Comparison of ENCODE assay signal across 25 mouse cellular contexts in genomic region chr3:152668793-152669192, GRCm38 (mm10). TPM values are rescaled to one million over a fixed set of nuclear protein-coding genes. Genes with fewer than 3 reads are reported as not detected.
DNase-seq lines count a peak whose midpoint lies in the region; ATAC-seq and TF ChIP-seq lines count a peak whose summit lies in the region.
"Had no signal": no experiment of that assay in that cellular context is flagged by ENCODE, and none has a peak within 500 bp of the region (broad histone marks: within the 10 kb centered on the region; RNA-seq: fewer than 3 reads in every experiment).

No protein-coding gene starts in this region.

- H3K9ac ChIP-seq in intestine, embryonic 15.5 days, result no peak overlapping the region
- H3K9ac ChIP-seq in intestine, postnatal 0 days (ENCODE audit: low read depth, low read length), result no peak overlapping the region
- H3K9ac ChIP-seq: liver, postnatal 0 days had no signal

- no peak overlapping the region for H3K4me3 ChIP-seq in intestine, embryonic 15.5 days (replicated peaks)
- H3K4me3 ChIP-seq in intestine, postnatal 0 days (ENCODE audit: low read depth, low read length), result no peak overlapping the region
- H3K4me3 ChIP-seq: erythroblast, embryonic 14.5 days had no signal

- peaks cover 18% of the 10 kb centered on the region for H3K27me3 ChIP-seq in intestine, embryonic 15.5 days (replicated peaks)
- H3K27me3 ChIP-seq in intestine, postnatal 0 days (replicated peaks; ENCODE audit: control insufficient read depth, insufficient read depth, low read length), result peaks cover 22% of the 10 kb centered on the region

- DNase-seq in frontal cortex, postnatal 14 days (ENCODE audit: low spot score in 2 of 2), result no peak
- DNase-seq in right cerebral cortex, adult 18-20 months, result peak; percentile 29
- DNase-seq in right cerebral cortex, postnatal 36 days (ENCODE audit: low spot score in 2 of 2), result no peak
- no peak for DNase-seq in thymus, postnatal 10 days (ENCODE audit: low spot score in 2 of 2)
- DNase-seq in left cerebral cortex, postnatal 4 days, result no peak
- DNase-seq: adrenal gland, adult 8-10 months; B cell, adult 2 months; cerebellum, postnatal 10 days; gastrocnemius, postnatal 10 days; heart, adult 18-20 months; liver, postnatal 0 days; lung, postnatal 10 days; spleen, adult 18-20 months; thymus, postnatal 4 days had no signal

- H3K4me1 ChIP-seq in intestine, embryonic 15.5 days (replicated peaks), result peaks cover 7% of the 10 kb centered on the region; the same call in 1 of the 2 replicates
- no peaks in the 10 kb centered on the region for H3K4me1 ChIP-seq in intestine, postnatal 0 days (replicated peaks; ENCODE audit: control insufficient read depth, insufficient read depth, low read length)

- H3K36me3 ChIP-seq in intestine, embryonic 15.5 days, result no peaks in the 10 kb centered on the region
- no peaks in the 10 kb centered on the region for H3K36me3 ChIP-seq in intestine, postnatal 0 days (ENCODE audit: control insufficient read depth, insufficient read depth)
- H3K36me3 ChIP-seq: embryonic facial prominence, embryonic 12.5 days; forebrain, embryonic 15.5 days; heart, embryonic 13.5 days; midbrain, embryonic 12.5 days had no signal

- intact Hi-C loops in left cerebral cortex, postnatal 4 days (cut with DNase I), result no loop called here

- 80% methylated on average over 2 of the region's 2 CpGs for WGBS in intestine, embryonic 15.5 days
- 94% methylated on average over 2 of the region's 2 CpGs for WGBS in intestine, postnatal 0 days

- no peak overlapping the region for H3K27ac ChIP-seq in intestine, embryonic 15.5 days
- no peak overlapping the region for H3K27ac ChIP-seq in intestine, postnatal 0 days (ENCODE audit: low read depth, low read length)
- H3K27ac ChIP-seq: embryonic facial prominence, embryonic 12.5 days; forebrain, embryonic 15.5 days; heart, embryonic 13.5 days; kidney, postnatal 0 days; midbrain, embryonic 12.5 days had no signal

- peak; percentile 24; the same call in 1 of the 2 replicates for ATAC-seq in frontal cortex, adult (ENCODE audit: low TSS enrichment)
- ATAC-seq in intestine, embryonic 15.5 days, result no peak
- ATAC-seq in intestine, postnatal 0 days, result no peak
- ATAC-seq: liver, postnatal 0 days had no signal

- H3K4me2 ChIP-seq in intestine, embryonic 15.5 days (replicated peaks), result peak overlapping the region; percentile 99; the same call in 1 of the 2 replicates
- no peak overlapping the region for H3K4me2 ChIP-seq in intestine, postnatal 0 days (replicated peaks; ENCODE audit: low read depth)

- H3K9me3 ChIP-seq in intestine, embryonic 15.5 days, result no peaks in the 10 kb centered on the region
- H3K9me3 ChIP-seq in intestine, postnatal 0 days (ENCODE audit: control insufficient read depth), result no peaks in the 10 kb centered on the region
- H3K9me3 ChIP-seq: embryonic facial prominence, embryonic 12.5 days; forebrain, embryonic 15.5 days; heart, embryonic 13.5 days; midbrain, embryonic 12.5 days had no signal

- TF ChIP-seq CTCF in intestine, postnatal 0 days (IDR thresholded peaks at IDR 0.05; ENCODE audit: low read depth), result no peak

RNA-seq across cellular contexts. Expression of gene Ak5, which starts 0.6 kb away (rescaled TPM):
- 1.7 and 2.4 TPM in 2 replicates for polyA plus RNA-seq in intestine, embryonic 15.5 days (2015; fragmentation: Nextera tagmentation; extraction: Ambion mirVana)
- 0.18 and 0.33 TPM in 2 replicates for polyA plus RNA-seq in intestine, postnatal 0 days (2015; fragmentation: Nextera tagmentation; extraction: Ambion mirVana)
- total RNA-seq in left cerebral cortex, postnatal 4 days (2021), result 10 to 100 TPM; 37.3 to 47.7 TPM
- total RNA-seq: heart, adult 18-20 months; hematopoietic stem cell, adult 5-6 weeks; liver, adult 2 months had no signal
- polyA plus RNA-seq: erythroblast, embryonic 14.5 days; liver, adult 2 months had no signal

RNA-seq across cellular contexts. Expression of gene Pigk, which starts 45.1 kb away (rescaled TPM):
- polyA plus RNA-seq in intestine, embryonic 15.5 days (2015; fragmentation: Nextera tagmentation; extraction: Ambion mirVana), result 36.6 and 42.6 TPM in 2 replicates
- 33.7 and 35.5 TPM in 2 replicates for polyA plus RNA-seq in intestine, postnatal 0 days (2015; fragmentation: Nextera tagmentation; extraction: Ambion mirVana)
- total RNA-seq in left cerebral cortex, postnatal 4 days (2021), result 10 to 100 TPM; 34.1 to 43.3 TPM
